Mouse (Mus musculus) stomach, embryonic 16.5 days (tissue): ENCODE measurements around the gene Olfr370. TPM values are rescaled to one million over a fixed set of nuclear protein-coding genes. Genes with fewer than 3 reads are reported as not detected.

ENCODE experiments used
- ATAC-seq: fragments of 200-750 bp; cut with Nextera tagmentation; 2 replicates; pipeline ENCODE4 v1.8.0; 2017; ENCODE audit warnings: moderate number of reproducible peaks, moderate TSS enrichment; ENCODE audit not compliant: insufficient read depth, low FRiP score
- H3K27ac ChIP-seq: fragments of 300-500 bp; sonication (generic); 2 replicates; pipeline ENCODE4 v1.5.1; 2014; ENCODE audit warnings: low read length
- H3K27me3 ChIP-seq: fragments of 300-500 bp; sonication (generic); 2 replicates; pipeline ENCODE4 v1.6.1; 2014; ENCODE audit warnings: low read length, control low read depth, mixed read lengths; ENCODE audit not compliant: control insufficient read depth, insufficient read depth
- H3K36me3 ChIP-seq: fragments of 300-500 bp; sonication (generic); 2 replicates; pipeline ENCODE4 v1.6.1; 2014; ENCODE audit warnings: low read length; ENCODE audit not compliant: control insufficient read depth, insufficient read depth
- H3K4me1 ChIP-seq: fragments of 300-500 bp; sonication (generic); 2 replicates; pipeline ENCODE4 v1.6.1; 2014; ENCODE audit warnings: low read length, control low read depth, mixed read lengths; ENCODE audit not compliant: control insufficient read depth, insufficient read depth
- H3K4me2 ChIP-seq: fragments of 300-500 bp; sonication (generic); 2 replicates; pipeline ENCODE4 v1.6.1; 2014; ENCODE audit warnings: low read depth, low read length, mixed read lengths
- H3K4me3 ChIP-seq: fragments of 300-500 bp; sonication (generic); replicated peaks from 2 replicates; pipeline ENCODE4 v1.5.1; 2014; ENCODE audit warnings: mild to moderate bottlenecking, low read length
- H3K9ac ChIP-seq: fragments of 300-500 bp; sonication (generic); 2 replicates; pipeline ENCODE4 v1.6.1; 2014; ENCODE audit warnings: low read length
- H3K9me3 ChIP-seq: fragments of 300-500 bp; sonication (generic); replicated peaks from 2 replicates; pipeline ENCODE4 v1.6.1; 2016; ENCODE audit warnings: low read length, control low read depth; ENCODE audit not compliant: control insufficient read depth
- WGBS: fragments of 180-500 bp; shearing (Covaris S2); extraction: QIAGEN DNeasy Blood & Tissue Kit; methylation state at CpG from one replicate; pipeline ENCODE4 v1.1.7; 2014; 5-methylcytosine and 5-hydroxymethylcytosine counted together
- polyA plus RNA-seq: library from polyadenylated mRNA; unstranded; fragments of >200 nt; fragmentation: Nextera tagmentation; extraction: Ambion mirVana; gene quantifications from 2 replicates; pipeline ENCODE4 v1.2.1, GENCODE M21; 2015

Gene Olfr370
- polyA plus RNA-seq, 1 experiment from 2014 or later, result not detected

- Histone ChIP-seq H3K9me3 (no peaks in the 10 kb centered on the region), H3K4me3 (no peak overlapping the region), H3K36me3 (peaks cover 8% of the 10 kb centered on the region; the same call in 1 of the 2 replicates), H3K27me3 (no peaks in the 10 kb centered on the region), H3K9ac (no peak overlapping the region), H3K4me2 (no peak overlapping the region), H3K4me1 (peaks cover 19% of the 10 kb centered on the region), H3K27ac (no peak overlapping the region)
- WGBS, result 87% methylated on average over 5 of the region's 5 CpGs
- no peak for ATAC-seq
Measured at GRCm38 (mm10) chr8:83572246-83572812, 36.7 kb downstream of the Olfr370 start.

- Histone ChIP-seq H3K4me3 (no peak overlapping the region), H3K27ac (no peak overlapping the region), H3K36me3 (peaks cover 8% of the 10 kb centered on the region; the same call in 1 of the 2 replicates), H3K9ac (no peak overlapping the region), H3K9me3 (no peaks in the 10 kb centered on the region), H3K4me2 (no peak overlapping the region), H3K27me3 (no peaks in the 10 kb centered on the region), H3K4me1 (peaks cover 17% of the 10 kb centered on the region)
- no peak; the same call in 1 of the 2 replicates for ATAC-seq
- 76% methylated on average over 18 of the region's 18 CpGs for WGBS
Measured at GRCm38 (mm10) chr8:83573140-83573875, 37.7 kb downstream of the Olfr370 start.

- no peak overlapping the region for H3K4me3 ChIP-seq
- H3K27ac ChIP-seq, result no peak overlapping the region
- H3K36me3 ChIP-seq, result peaks cover 8% of the 10 kb centered on the region; the same call in 1 of the 2 replicates
- H3K27me3 ChIP-seq, result no peaks in the 10 kb centered on the region
- H3K9ac ChIP-seq, result no peak overlapping the region
- H3K4me2 ChIP-seq, result no peak overlapping the region
- 75% methylated on average over 15 of the region's 15 CpGs for WGBS
- H3K4me1 ChIP-seq, result peaks cover 22% of the 10 kb centered on the region
- ATAC-seq, result no peak
- no peaks in the 10 kb centered on the region for H3K9me3 ChIP-seq
Measured at GRCm38 (mm10) chr8:83574631-83575315, 39.2 kb downstream of the Olfr370 start.

- H3K36me3 ChIP-seq, result peaks cover 8% of the 10 kb centered on the region; the same call in 1 of the 2 replicates
- H3K27me3 ChIP-seq, result no peaks in the 10 kb centered on the region
- H3K4me3 ChIP-seq, result no peak overlapping the region
- WGBS, result 66% methylated on average over 17 of the region's 17 CpGs
- no peaks in the 10 kb centered on the region for H3K9me3 ChIP-seq
- H3K9ac ChIP-seq, result peak overlapping the region; percentile 54
- H3K27ac ChIP-seq, result peak overlapping the region; percentile 40; the same call in 1 of the 2 replicates
- no peak for ATAC-seq
- no peak overlapping the region for H3K4me2 ChIP-seq
- H3K4me1 ChIP-seq, result peaks cover 22% of the 10 kb centered on the region
Measured at GRCm38 (mm10) chr8:83575561-83576515, 40.3 kb downstream of the Olfr370 start.

- no peak for ATAC-seq
- Histone ChIP-seq H3K9ac (peak overlapping the region; percentile 54; the same call in 1 of the 2 replicates), H3K27me3 (no peaks in the 10 kb centered on the region), H3K4me3 (no peak overlapping the region), H3K27ac (peak overlapping the region; percentile 44; the same call in 1 of the 2 replicates), H3K4me2 (no peak overlapping the region), H3K36me3 (peaks cover 7% of the 10 kb centered on the region; the same call in 1 of the 2 replicates), H3K4me1 (peaks cover 22% of the 10 kb centered on the region), H3K9me3 (no peaks in the 10 kb centered on the region)
- 24% methylated on average over 2 of the region's 4 CpGs for WGBS
Measured at GRCm38 (mm10) chr8:83576516-83576895, 40.9 kb downstream of the Olfr370 start.

GRCm38 (mm10) chr8:83576921-83577320 is 41.3 kb downstream of the Olfr370 start:
- ATAC-seq, result no peak
- WGBS, result 58% methylated on average over 4 of the region's 4 CpGs
- H3K36me3 ChIP-seq, result 0 out of 2 replicates have a peak, but pooled peaks cover 4% of the 10 kb centered on the region
- no peak overlapping the region for H3K4me3 ChIP-seq
- no peaks in the 10 kb centered on the region for H3K27me3 ChIP-seq
- H3K27ac ChIP-seq, result peak overlapping the region; percentile 44; the same call in 1 of the 2 replicates
- peaks cover 22% of the 10 kb centered on the region for H3K4me1 ChIP-seq
- H3K4me2 ChIP-seq, result no peak overlapping the region
- H3K9ac ChIP-seq, result no peak overlapping the region
- no peaks in the 10 kb centered on the region for H3K9me3 ChIP-seq

GRCm38 (mm10) chr8:83577384-83577791 is 41.8 kb downstream of the Olfr370 start:
- no peak for ATAC-seq
- Histone ChIP-seq H3K9me3 (no peaks in the 10 kb centered on the region), H3K4me3 (no peak overlapping the region), H3K4me1 (peaks cover 22% of the 10 kb centered on the region), H3K27ac (no peak overlapping the region), H3K4me2 (no peak overlapping the region), H3K9ac (no peak overlapping the region), H3K27me3 (no peaks in the 10 kb centered on the region), H3K36me3 (no peaks in the 10 kb centered on the region)
- 56% methylated on average over 9 of the region's 9 CpGs for WGBS

GRCm38 (mm10) chr8:83578131-83579055 is 42.8 kb downstream of the Olfr370 start:
- Histone ChIP-seq H3K9ac (peak overlapping the region; percentile 9; the same call in 1 of the 2 replicates), H3K27ac (no peak overlapping the region), H3K4me1 (peaks cover 22% of the 10 kb centered on the region), H3K4me3 (no peak overlapping the region), H3K27me3 (no peaks in the 10 kb centered on the region), H3K36me3 (no peaks in the 10 kb centered on the region), H3K9me3 (no peaks in the 10 kb centered on the region), H3K4me2 (no peak overlapping the region)
- ATAC-seq, result no peak
- WGBS, result 61% methylated on average over 17 of the region's 17 CpGs
